Mouse (Mus musculus) heart, postnatal 0 days (tissue): Measurements from ENCODE around the gene Arnt.
"Not testable (repeated sequence)": the region's sequence is repeated elsewhere in the genome, so short reads cannot be mapped to it uniquely, and the experiment has no call there.

ENCODE experiments used
- CTCF ChIP-seq: IDR thresholded peaks from 2 replicates; pipeline ENCODE4 v1.5.1; 2016; ENCODE audit warnings: antibody characterized with exemption, control low read depth, low read depth
- EP300 ChIP-seq: IDR thresholded peaks from 2 replicates; pipeline ENCODE4 v1.6.1; 2016; ENCODE audit warnings: antibody characterized with exemption, low read depth

GRCm38 (mm10) chr3:95438636-95439035 is 4.4 kb downstream of the Arnt start:
- not testable (repeated sequence) for TF ChIP-seq CTCF, EP300
